Mouse (Mus musculus): ENCODE measurements around the gene Smoc1. TPM values are rescaled to one million over a fixed set of nuclear protein-coding genes. Genes with fewer than 3 reads are reported as not detected.

Gene Smoc1
- polyA plus RNA-seq, 1 experiment from 2014 or later: 15.5 TPM

DNA sequence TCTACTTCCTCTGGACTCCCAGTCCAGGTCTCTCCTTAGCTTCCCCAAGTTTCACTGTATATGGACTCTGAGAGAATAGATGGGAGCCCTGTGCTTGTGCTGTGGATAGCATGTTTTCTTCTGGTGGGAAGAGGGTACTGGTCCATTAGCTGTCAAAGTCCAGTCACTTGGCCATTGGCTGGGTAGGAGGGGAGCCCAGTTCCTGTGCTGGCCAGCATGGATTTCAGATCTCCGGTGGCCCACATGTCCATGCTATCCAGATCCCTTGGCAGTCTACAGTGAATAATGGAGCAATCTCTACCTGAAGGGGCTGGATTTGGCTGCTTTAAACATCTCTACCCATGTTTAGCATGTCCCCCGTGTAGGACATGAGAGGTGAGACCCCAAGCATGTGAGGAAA is 158.4 kb downstream of the Smoc1 start:
- DNase-seq (ENCODE audit: low spot score) (no peak), ATAC-seq (replicated peaks; ENCODE audit: insufficient number of reproducible peaks, low FRiP score, low TSS enrichment, low read depth) (no peak)
- Histone ChIP-seq H3K9ac (replicated peaks; ENCODE audit: low read length) (no peak overlapping the region), H3K9me3 (replicated peaks; ENCODE audit: control insufficient read depth, low read length) (no peaks in the 10 kb centered on the region), H3K4me2 (ENCODE audit: low read depth, low read length) (no peak overlapping the region), H3K4me1 (ENCODE audit: control insufficient read depth, insufficient read depth, low read length) (no peaks in the 10 kb centered on the region), H3K27ac (replicated peaks; ENCODE audit: low read depth, low read length) (no peak overlapping the region), H3K36me3 (replicated peaks; ENCODE audit: control insufficient read depth, insufficient read depth, low read depth, low read length) (no peaks in the 10 kb centered on the region), H3K27me3 (ENCODE audit: control insufficient read depth, insufficient read depth, low read length) (no peaks in the 10 kb centered on the region), H3K4me3 (ENCODE audit: low read depth, low read length) (no peak overlapping the region)
- WGBS: 80% methylated on average over 2 of the region's 2 CpGs

DNA sequence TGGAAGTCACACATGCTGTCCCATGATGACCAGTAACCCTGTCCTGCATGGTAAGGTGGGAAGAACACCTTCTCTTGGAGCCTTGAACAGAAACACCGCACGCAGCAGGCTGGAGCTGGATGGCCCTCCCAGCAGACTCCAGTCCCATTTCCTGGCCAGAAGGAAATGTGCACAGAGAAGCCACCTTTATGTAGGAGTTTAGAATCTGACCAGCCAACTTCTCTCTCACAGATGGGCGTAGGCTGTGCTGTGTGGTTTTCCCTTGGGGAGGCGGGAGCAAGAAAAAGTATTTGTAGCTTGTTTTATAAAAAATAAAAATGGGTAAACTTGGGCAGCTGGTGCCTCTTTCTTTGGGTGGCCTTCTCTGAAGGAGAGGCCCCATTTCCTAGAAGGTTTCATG is 159.5 kb downstream of the Smoc1 start:
- Histone ChIP-seq H3K9me3 (replicated peaks; ENCODE audit: control insufficient read depth, low read length) (no peaks in the 10 kb centered on the region), H3K4me2 (ENCODE audit: low read depth, low read length) (no peak overlapping the region), H3K27me3 (ENCODE audit: control insufficient read depth, insufficient read depth, low read length) (no peaks in the 10 kb centered on the region), H3K4me1 (ENCODE audit: control insufficient read depth, insufficient read depth, low read length) (no peaks in the 10 kb centered on the region), H3K9ac (replicated peaks; ENCODE audit: low read length) (no peak overlapping the region), H3K36me3 (replicated peaks; ENCODE audit: control insufficient read depth, insufficient read depth, low read depth, low read length) (no peaks in the 10 kb centered on the region), H3K27ac (replicated peaks; ENCODE audit: low read depth, low read length) (no peak overlapping the region), H3K4me3 (ENCODE audit: low read depth, low read length) (no peak overlapping the region)
- WGBS: 85% methylated on average over 4 of the region's 4 CpGs
- DNase-seq (ENCODE audit: low spot score): no peak
- no peak for ATAC-seq (replicated peaks; ENCODE audit: insufficient number of reproducible peaks, low FRiP score, low TSS enrichment, low read depth)

DNA sequence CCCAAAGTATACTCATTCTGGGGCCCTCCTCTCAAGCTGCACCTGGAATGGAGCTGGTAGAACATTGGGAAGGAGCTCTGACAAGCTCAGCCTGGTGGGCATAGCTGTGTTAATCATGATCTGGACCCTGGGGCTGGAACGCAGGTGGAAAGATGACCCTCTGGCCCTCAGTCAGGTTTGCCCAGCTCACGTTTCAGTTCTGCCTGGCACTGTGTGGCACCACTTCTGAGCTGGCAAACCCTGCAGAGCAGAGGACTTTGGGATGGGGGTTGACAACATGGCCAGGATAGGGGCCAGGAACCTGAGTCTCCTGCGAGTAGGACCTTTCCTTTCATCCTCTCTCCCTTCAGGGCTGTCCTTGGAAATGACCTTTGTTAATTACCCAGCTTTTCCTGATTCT is 160.1 kb downstream of the Smoc1 start:
- no peak overlapping the region for H3K27ac ChIP-seq (replicated peaks; ENCODE audit: low read depth, low read length)
- H3K9ac ChIP-seq (replicated peaks; ENCODE audit: low read length): no peak overlapping the region
- no peaks in the 10 kb centered on the region for H3K36me3 ChIP-seq (replicated peaks; ENCODE audit: control insufficient read depth, insufficient read depth, low read depth, low read length)
- H3K4me3 ChIP-seq (ENCODE audit: low read depth, low read length): no peak overlapping the region
- 75% methylated on average over 3 of the region's 3 CpGs for WGBS
- H3K4me1 ChIP-seq (ENCODE audit: control insufficient read depth, insufficient read depth, low read length): no peaks in the 10 kb centered on the region
- DNase-seq (ENCODE audit: low spot score): no peak
- ATAC-seq (replicated peaks; ENCODE audit: insufficient number of reproducible peaks, low FRiP score, low TSS enrichment, low read depth): no peak
- no peak overlapping the region for H3K4me2 ChIP-seq (ENCODE audit: low read depth, low read length)
- no peaks in the 10 kb centered on the region for H3K9me3 ChIP-seq (replicated peaks; ENCODE audit: control insufficient read depth, low read length)
- no peaks in the 10 kb centered on the region for H3K27me3 ChIP-seq (ENCODE audit: control insufficient read depth, insufficient read depth, low read length)

DNA sequence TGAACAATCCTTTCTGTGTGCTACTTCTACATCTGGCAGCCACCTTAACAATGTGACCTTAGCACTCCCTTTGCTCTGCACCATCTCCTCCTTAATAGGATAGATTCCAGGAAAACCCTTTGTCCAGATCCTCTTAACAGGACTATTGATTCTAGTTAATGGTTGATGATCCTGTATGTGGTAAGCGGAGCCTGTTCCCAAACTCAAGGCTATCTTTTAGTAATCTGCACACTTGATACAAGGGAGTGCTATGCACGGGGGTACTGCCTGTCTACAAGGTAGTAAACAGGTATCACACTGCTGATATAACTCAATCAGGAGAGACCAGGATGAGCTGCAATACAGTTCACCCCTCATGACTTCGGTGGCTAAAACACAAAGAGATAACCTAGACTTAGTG is 161.8 kb downstream of the Smoc1 start:
- no peak overlapping the region for H3K4me2 ChIP-seq (ENCODE audit: low read depth, low read length)
- no peaks in the 10 kb centered on the region for H3K4me1 ChIP-seq (ENCODE audit: control insufficient read depth, insufficient read depth, low read length)
- no peak overlapping the region for H3K27ac ChIP-seq (replicated peaks; ENCODE audit: low read depth, low read length)
- no peaks in the 10 kb centered on the region for H3K36me3 ChIP-seq (replicated peaks; ENCODE audit: control insufficient read depth, insufficient read depth, low read depth, low read length)
- H3K9me3 ChIP-seq (replicated peaks; ENCODE audit: control insufficient read depth, low read length): no peaks in the 10 kb centered on the region
- H3K27me3 ChIP-seq (ENCODE audit: control insufficient read depth, insufficient read depth, low read length): no peaks in the 10 kb centered on the region
- no peak for ATAC-seq (replicated peaks; ENCODE audit: insufficient number of reproducible peaks, low FRiP score, low TSS enrichment, low read depth)
- 78% methylated on average over 3 of the region's 3 CpGs for WGBS
- H3K9ac ChIP-seq (replicated peaks; ENCODE audit: low read length): no peak overlapping the region
- H3K4me3 ChIP-seq (ENCODE audit: low read depth, low read length): no peak overlapping the region
- no peak for DNase-seq (ENCODE audit: low spot score)

DNA sequence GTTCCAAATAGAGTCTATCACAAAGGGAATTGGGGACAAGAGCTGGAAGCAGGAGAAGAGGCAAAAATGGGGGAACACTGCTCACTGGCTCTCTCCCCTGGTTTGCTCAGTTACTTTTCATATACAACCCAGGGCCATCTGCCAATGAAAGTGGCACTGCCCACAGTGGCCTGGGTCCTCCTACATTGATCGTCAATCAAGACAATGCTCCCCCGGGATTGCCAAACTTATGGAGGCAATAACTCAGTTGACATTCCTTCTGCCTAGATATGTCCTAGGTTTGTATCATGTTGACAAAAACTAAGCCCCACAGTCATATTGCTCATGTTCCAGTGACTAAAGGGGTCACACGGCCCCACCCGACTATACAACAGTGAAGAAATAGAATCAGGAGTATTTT is 162.4 kb downstream of the Smoc1 start:
- no peaks in the 10 kb centered on the region for H3K36me3 ChIP-seq (replicated peaks; ENCODE audit: control insufficient read depth, insufficient read depth, low read depth, low read length)
- no peak overlapping the region for H3K9ac ChIP-seq (replicated peaks; ENCODE audit: low read length)
- ATAC-seq (replicated peaks; ENCODE audit: insufficient number of reproducible peaks, low FRiP score, low TSS enrichment, low read depth) (no peak), DNase-seq (ENCODE audit: low spot score) (no peak)
- H3K9me3 ChIP-seq (replicated peaks; ENCODE audit: control insufficient read depth, low read length): no peaks in the 10 kb centered on the region
- H3K27ac ChIP-seq (replicated peaks; ENCODE audit: low read depth, low read length): no peak overlapping the region
- no peaks in the 10 kb centered on the region for H3K4me1 ChIP-seq (ENCODE audit: control insufficient read depth, insufficient read depth, low read length)
- no peak overlapping the region for H3K4me2 ChIP-seq (ENCODE audit: low read depth, low read length)
- WGBS: 93% methylated on average over 4 of the region's 4 CpGs
- no peak overlapping the region for H3K4me3 ChIP-seq (ENCODE audit: low read depth, low read length)
- H3K27me3 ChIP-seq (ENCODE audit: control insufficient read depth, insufficient read depth, low read length): no peaks in the 10 kb centered on the region

DNA sequence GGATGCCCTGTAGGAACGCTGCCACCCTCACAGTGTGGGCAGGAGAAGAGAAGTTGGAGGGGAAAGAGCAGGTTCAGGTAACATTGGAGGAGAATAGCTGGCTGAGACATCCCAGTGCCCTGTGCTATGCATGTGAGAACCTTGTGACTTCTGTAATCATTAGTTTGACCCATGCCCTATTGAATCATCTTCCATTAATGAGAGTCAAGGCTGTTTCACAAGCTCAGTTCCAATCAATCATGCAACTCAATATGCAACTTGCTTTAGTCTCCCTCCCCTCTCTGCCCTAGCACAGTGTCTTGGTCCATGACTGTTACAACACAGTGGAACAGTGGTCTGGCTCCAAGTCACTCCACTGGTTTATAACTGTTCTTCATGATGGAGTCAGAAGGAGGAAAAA is 163.0 kb downstream of the Smoc1 start:
- Histone ChIP-seq H3K27ac (replicated peaks; ENCODE audit: low read depth, low read length) (no peak overlapping the region), H3K27me3 (ENCODE audit: control insufficient read depth, insufficient read depth, low read length) (no peaks in the 10 kb centered on the region), H3K4me1 (ENCODE audit: control insufficient read depth, insufficient read depth, low read length) (no peaks in the 10 kb centered on the region), H3K9ac (replicated peaks; ENCODE audit: low read length) (no peak overlapping the region), H3K4me2 (ENCODE audit: low read depth, low read length) (no peak overlapping the region), H3K36me3 (replicated peaks; ENCODE audit: control insufficient read depth, insufficient read depth, low read depth, low read length) (no peaks in the 10 kb centered on the region), H3K9me3 (replicated peaks; ENCODE audit: control insufficient read depth, low read length) (no peaks in the 10 kb centered on the region), H3K4me3 (ENCODE audit: low read depth, low read length) (no peak overlapping the region)
- WGBS: 67% methylated on average over 1 of the region's 1 CpGs
- DNase-seq (ENCODE audit: low spot score) (no peak), ATAC-seq (replicated peaks; ENCODE audit: insufficient number of reproducible peaks, low FRiP score, low TSS enrichment, low read depth) (no peak)

DNA sequence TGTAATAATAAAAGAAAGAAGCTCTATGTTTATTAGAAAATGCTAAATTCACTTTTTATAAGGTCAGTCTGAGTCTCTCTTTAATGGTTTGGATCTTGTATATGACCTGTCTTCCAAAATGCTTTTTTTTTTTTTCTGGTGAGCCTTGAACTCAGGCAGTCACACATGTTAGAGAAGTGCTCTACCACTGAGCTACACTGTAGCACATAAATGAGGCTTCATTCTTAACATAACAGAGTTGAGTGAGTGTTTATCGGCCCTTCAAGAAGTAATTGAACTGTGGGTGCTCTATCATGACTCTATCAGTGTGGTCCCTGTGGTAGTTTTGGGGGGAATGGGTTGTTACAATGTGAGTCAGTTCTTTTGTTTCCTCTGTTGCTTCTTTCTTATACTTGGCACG is 167.4 kb downstream of the Smoc1 start:
- no peaks in the 10 kb centered on the region for H3K36me3 ChIP-seq (replicated peaks; ENCODE audit: control insufficient read depth, insufficient read depth, low read depth, low read length)
- no peaks in the 10 kb centered on the region for H3K4me1 ChIP-seq (ENCODE audit: control insufficient read depth, insufficient read depth, low read length)
- no peaks in the 10 kb centered on the region for H3K27me3 ChIP-seq (ENCODE audit: control insufficient read depth, insufficient read depth, low read length)
- H3K9ac ChIP-seq (replicated peaks; ENCODE audit: low read length): no peak overlapping the region
- H3K27ac ChIP-seq (replicated peaks; ENCODE audit: low read depth, low read length): no peak overlapping the region
- WGBS: 86% methylated on average over 2 of the region's 2 CpGs
- DNase-seq (ENCODE audit: low spot score): no peak
- H3K9me3 ChIP-seq (replicated peaks; ENCODE audit: control insufficient read depth, low read length): no peaks in the 10 kb centered on the region
- no peak for ATAC-seq (replicated peaks; ENCODE audit: insufficient number of reproducible peaks, low FRiP score, low TSS enrichment, low read depth)
- H3K4me3 ChIP-seq (ENCODE audit: low read depth, low read length): no peak overlapping the region
- no peak overlapping the region for H3K4me2 ChIP-seq (ENCODE audit: low read depth, low read length)

DNA sequence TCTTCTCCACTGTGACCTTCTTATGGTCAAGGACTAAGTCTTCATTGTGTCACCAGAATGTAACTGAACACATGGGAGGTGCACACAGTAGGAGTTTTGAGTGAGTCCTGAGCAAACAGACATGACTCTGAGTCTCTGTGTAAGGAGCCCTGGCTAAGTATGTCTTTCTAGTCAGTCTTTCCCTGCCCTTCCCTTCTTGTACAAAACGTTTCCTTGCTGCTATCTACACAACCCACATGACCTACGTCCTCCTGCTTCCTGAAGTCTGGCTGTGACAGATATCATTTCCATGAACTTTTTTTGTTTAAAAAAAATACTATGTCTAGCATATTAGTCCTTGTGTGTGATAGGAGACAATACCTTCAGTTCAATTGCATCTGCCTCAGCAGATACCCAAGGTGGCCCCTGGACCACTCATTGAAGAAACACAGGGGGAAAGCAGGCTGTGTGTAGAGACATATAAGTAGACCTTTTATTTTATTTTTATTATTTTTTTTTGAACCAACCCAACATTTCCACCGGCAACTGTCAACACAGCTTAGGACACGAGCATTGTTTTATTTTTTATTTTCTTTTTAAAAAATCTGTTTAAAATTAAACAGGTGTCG is 171.0 kb downstream of the Smoc1 start:
- no peak for ATAC-seq (replicated peaks; ENCODE audit: insufficient number of reproducible peaks, low FRiP score, low TSS enrichment, low read depth)
- no peak overlapping the region for H3K4me3 ChIP-seq (ENCODE audit: low read depth, low read length)
- no peaks in the 10 kb centered on the region for H3K36me3 ChIP-seq (replicated peaks; ENCODE audit: control insufficient read depth, insufficient read depth, low read depth, low read length)
- no peak for DNase-seq (ENCODE audit: low spot score)
- H3K27ac ChIP-seq (replicated peaks; ENCODE audit: low read depth, low read length): no peak overlapping the region
- WGBS: 74% methylated on average over 5 of the region's 5 CpGs
- H3K27me3 ChIP-seq (ENCODE audit: control insufficient read depth, insufficient read depth, low read length): no peaks in the 10 kb centered on the region
- H3K9ac ChIP-seq (replicated peaks; ENCODE audit: low read length): no peak overlapping the region
- H3K4me2 ChIP-seq (ENCODE audit: low read depth, low read length): no peak overlapping the region
- no peaks in the 10 kb centered on the region for H3K4me1 ChIP-seq (ENCODE audit: control insufficient read depth, insufficient read depth, low read length)
- no peaks in the 10 kb centered on the region for H3K9me3 ChIP-seq (replicated peaks; ENCODE audit: control insufficient read depth, low read length)
